Mouse (Mus musculus): ENCODE measurements at regions not wholly inside any gene's neighbourhood (a gene's known extent, or its start where the extent isn't known, plus 50 kb on each side); places are given as distances from the start of the nearest gene placed in this dataset.

DNA sequence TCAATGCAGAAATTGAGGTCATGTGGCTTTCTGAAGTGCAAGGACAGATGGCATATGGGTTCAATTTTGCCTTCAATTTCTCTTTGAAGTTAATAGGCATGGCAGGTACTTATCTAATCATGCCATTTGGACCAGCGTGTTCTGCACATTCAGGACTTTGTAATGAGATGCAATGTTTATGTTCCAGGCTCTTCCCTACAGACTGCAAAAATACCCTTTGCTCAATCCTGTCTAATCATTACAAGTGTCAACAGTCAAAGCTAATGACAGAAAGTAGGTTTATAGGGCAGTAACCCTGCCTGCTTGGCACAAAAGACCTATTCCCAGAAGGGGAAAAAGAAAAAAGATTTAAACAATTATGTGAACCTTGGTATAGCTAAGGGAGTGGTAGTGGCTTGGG, 96.5 kb downstream of the Gm5426 start:
- TF ChIP-seq CTCF (IDR thresholded peaks at IDR 0.05; ENCODE audit: low read depth, low read length) (no peak), GATA2 (IDR thresholded peaks at IDR 0.05; ENCODE audit: borderline replicate concordance, low read depth, low read length) (no peak), TAL1 (conservative IDR thresholded peaks at IDR 0.05; ENCODE audit: low read depth, low read length) (no peak), GATA1 (IDR thresholded peaks at IDR 0.05; ENCODE audit: borderline replicate concordance, low read length) (no peak)
